Mouse (Mus musculus) adrenal gland, adult 2 months (tissue): ENCODE measurements at regions not wholly inside any gene's neighbourhood (a gene's known extent, or its start where the extent isn't known, plus 50 kb on each side); places are given as distances from the start of the nearest gene placed in this dataset.
A peak's percentile ranks its signal among the peaks of the same experiment; 100 is the strongest.

ENCODE experiments used
- DNase-seq: peaks from one replicate; pipeline ENCODE4 v3.0.0; 2021

GRCm38 (mm10) chr4:66622650-66623394 is 204.6 kb upstream of the Tlr4 start:
- DNase-seq, result no peak

GRCm38 (mm10) chr4:66618811-66619440 is 208.5 kb upstream of the Tlr4 start:
- no peak for DNase-seq

- DNase-seq, result no peak
These were observed 209.3 kb upstream of the Tlr4 start for GRCm38 (mm10) chr4:66617743-66618736.

GRCm38 (mm10) chr4:66617101-66617500 is 210.3 kb upstream of the Tlr4 start:
- DNase-seq, result no peak

- DNase-seq, result no peak
These were observed 200.4 kb upstream of the Astn2 start for GRCm38 (mm10) chr4:66604849-66605248.

- no peak for DNase-seq
These were observed 194.3 kb upstream of the Astn2 start for GRCm38 (mm10) chr4:66598737-66599136.

GRCm38 (mm10) chr4:66586647-66587046 is 182.2 kb upstream of the Astn2 start:
- no peak for DNase-seq

- no peak for DNase-seq
These were observed 181.8 kb upstream of the Astn2 start for GRCm38 (mm10) chr4:66586166-66586565.

- no peak for DNase-seq
These were observed 152.5 kb upstream of the Astn2 start for GRCm38 (mm10) chr4:66556936-66557335.

GRCm38 (mm10) chr4:66550306-66551104 is 146.1 kb upstream of the Astn2 start:
- no peak for DNase-seq

GRCm38 (mm10) chr4:66542833-66543436 is 138.5 kb upstream of the Astn2 start:
- no peak for DNase-seq

GRCm38 (mm10) chr4:66524456-66524855 is 120.0 kb upstream of the Astn2 start:
- DNase-seq, result no peak

- DNase-seq, result no peak
These were observed 119.5 kb upstream of the Astn2 start for GRCm38 (mm10) chr4:66523886-66524245.

- peak; percentile 12 for DNase-seq
These were observed 119.0 kb upstream of the Astn2 start for GRCm38 (mm10) chr4:66523238-66523885.

GRCm38 (mm10) chr4:66522097-66522809 is 117.8 kb upstream of the Astn2 start:
- DNase-seq, result no peak

GRCm38 (mm10) chr4:66520796-66521195 is 116.4 kb upstream of the Astn2 start:
- DNase-seq, result no peak

- no peak for DNase-seq
These were observed 111.4 kb upstream of the Astn2 start for GRCm38 (mm10) chr4:66515815-66516214.

GRCm38 (mm10) chr4:66483496-66483895 is 79.1 kb upstream of the Astn2 start:
- no peak for DNase-seq

- DNase-seq, result peak; percentile 12
These were observed 78.3 kb upstream of the Astn2 start for GRCm38 (mm10) chr4:66482495-66483291.
